Mouse (Mus musculus) heart, embryonic 13.5 days (tissue): ENCODE measurements around the gene Omt2b. TPM values are rescaled to one million over a fixed set of nuclear protein-coding genes. Genes with fewer than 3 reads are reported as not detected.
"Not testable (repeated sequence)": the region's sequence is repeated elsewhere in the genome, so short reads cannot be mapped to it uniquely, and the experiment has no call there.

Experiments
- ATAC-seq: fragments of 200-750 bp; cut with Nextera tagmentation; 2 replicates; pipeline ENCODE4 v1.8.0; 2017; ENCODE audit warnings: moderate TSS enrichment; ENCODE audit not compliant: insufficient number of reproducible peaks, low FRiP score, low TSS enrichment; ENCODE audit errors: extremely low read depth
- H3K27ac ChIP-seq: fragments of 300-500 bp; sonication (generic); replicated peaks from 2 replicates; pipeline ENCODE4 v1.5.1; 2015; ENCODE audit warnings: moderate library complexity, mild to moderate bottlenecking, inconsistent platforms
- H3K27me3 ChIP-seq: fragments of 300-500 bp; sonication (generic); replicated peaks from 2 replicates; pipeline ENCODE4 v1.6.1; 2015; ENCODE audit warnings: mild to moderate bottlenecking, inconsistent platforms
- H3K36me3 ChIP-seq: fragments of 300-500 bp; sonication (generic); 2 replicates; pipeline ENCODE4 v1.6.1; 2015; ENCODE audit warnings: mild to moderate bottlenecking, inconsistent platforms
- H3K4me1 ChIP-seq: fragments of 300-500 bp; sonication (generic); 2 replicates; pipeline ENCODE4 v1.6.1; 2015; ENCODE audit warnings: inconsistent platforms
- H3K4me2 ChIP-seq: fragments of 300-500 bp; sonication (generic); 2 replicates; pipeline ENCODE4 v1.6.1; 2015; ENCODE audit warnings: inconsistent platforms, mild to moderate bottlenecking, moderate library complexity
- H3K4me3 ChIP-seq: fragments of 300-500 bp; sonication (generic); 2 replicates; pipeline ENCODE4 v1.5.1; 2015; ENCODE audit warnings: moderate library complexity, mild to moderate bottlenecking, inconsistent platforms
- H3K9ac ChIP-seq: fragments of 300-500 bp; sonication (generic); 2 replicates; pipeline ENCODE4 v1.6.1; 2015; ENCODE audit warnings: inconsistent platforms, mild to moderate bottlenecking, moderate library complexity
- H3K9me3 ChIP-seq: fragments of 300-500 bp; sonication (generic); 2 replicates; pipeline ENCODE4 v1.6.1; 2016; ENCODE audit warnings: inconsistent platforms
- WGBS: fragments of 180-500 bp; shearing (Covaris S2); methylation state at CpG from one replicate; pipeline ENCODE4 v1.1.7; 2015; ENCODE audit warnings: mixed read lengths; 5-methylcytosine and 5-hydroxymethylcytosine counted together
- polyA plus RNA-seq: library from polyadenylated mRNA; unstranded; fragments of >200 nt; fragmentation: Nextera tagmentation; extraction: Ambion mirVana; gene quantifications from 2 replicates; pipeline ENCODE4 v1.2.1, GENCODE M21; 2015

Gene Omt2b
- polyA plus RNA-seq, 1 experiment from 2014 or later, result not detected

DNA sequence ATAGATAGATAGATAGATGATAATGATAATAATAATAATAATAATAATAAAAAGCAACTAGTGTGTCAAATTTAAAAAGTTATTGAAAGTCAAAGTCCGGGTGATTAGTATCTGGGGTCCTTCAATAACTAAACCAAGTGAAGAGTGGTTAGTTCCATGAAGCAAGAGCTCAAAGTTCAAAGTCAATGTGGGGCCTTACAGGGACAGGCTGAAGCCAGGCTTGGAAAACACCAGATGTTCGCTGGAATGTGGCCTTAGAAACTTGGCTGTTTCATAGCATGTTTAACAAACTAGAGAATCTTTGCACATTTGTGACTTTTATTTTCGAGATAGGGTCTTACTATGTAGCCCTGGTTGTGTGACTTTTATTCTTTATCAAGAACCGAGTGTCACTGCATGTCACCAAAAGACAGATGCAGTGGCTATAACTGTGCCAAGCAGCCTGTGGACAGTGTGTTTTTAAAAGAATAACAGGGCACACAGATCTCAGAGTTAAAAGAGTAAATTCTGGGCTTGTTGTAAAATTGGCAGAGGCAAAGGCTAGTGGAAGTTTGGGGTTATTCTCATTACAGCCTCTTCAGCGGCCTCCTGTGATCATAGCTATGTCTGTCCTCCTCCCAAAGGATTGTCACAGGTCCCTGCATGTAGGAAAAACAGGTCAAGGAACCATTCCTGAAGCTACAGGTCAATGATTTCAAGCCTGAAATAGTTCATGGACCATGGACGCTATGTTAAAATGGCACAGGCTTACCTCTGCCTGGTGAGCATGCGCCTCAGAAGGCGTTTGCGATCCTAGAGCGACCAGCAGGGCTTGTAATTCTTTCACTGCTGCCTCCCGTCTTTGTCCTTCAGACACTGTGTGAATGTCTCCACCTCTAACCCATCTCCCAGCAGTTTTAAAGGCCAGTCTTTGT is 27.5 kb downstream of the Omt2b start:
- H3K9me3 ChIP-seq, result no peaks in the 10 kb centered on the region
- H3K9ac ChIP-seq, result no peak overlapping the region
- no peak overlapping the region for H3K4me2 ChIP-seq
- no peak overlapping the region for H3K4me3 ChIP-seq
- no peaks in the 10 kb centered on the region for H3K36me3 ChIP-seq
- no peak for ATAC-seq
- no peaks in the 10 kb centered on the region for H3K27me3 ChIP-seq
- H3K4me1 ChIP-seq, result no peaks in the 10 kb centered on the region
- no peak overlapping the region for H3K27ac ChIP-seq
- 70% methylated on average over 11 of the region's 11 CpGs for WGBS

DNA sequence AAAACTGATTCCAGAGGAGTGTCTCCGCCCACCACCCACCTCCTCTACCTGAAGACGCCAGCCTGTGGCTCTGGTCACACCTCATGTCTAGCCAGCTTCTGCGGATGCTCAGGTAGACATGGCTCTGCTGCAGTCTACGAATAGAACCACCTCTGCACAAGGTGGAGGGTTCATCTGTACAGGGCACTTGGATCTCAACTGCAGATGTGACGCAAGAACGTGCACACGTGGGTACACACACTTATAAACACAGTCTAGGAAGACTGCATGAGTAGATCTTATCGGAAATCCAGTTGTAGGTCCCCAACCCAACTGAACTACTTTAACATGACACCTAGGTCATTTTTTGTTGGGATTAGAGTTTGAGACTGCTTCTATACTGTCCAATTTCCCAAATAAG is 28.2 kb downstream of the Omt2b start, which contains the start of gene Gsta2:
Gsta2 (minus strand) TSS at position 178 of the 400 bp plus-strand sequence.
- no peak within 1 kb of the TSS for H3K4me3 ChIP-seq
- no peaks in the 10 kb centered on the region for H3K9me3 ChIP-seq
- H3K27me3 ChIP-seq, result no peaks in the 10 kb centered on the region
- H3K36me3 ChIP-seq, result no peaks in the 10 kb centered on the region
- no peak within 1 kb of the TSS for H3K27ac ChIP-seq
- ATAC-seq, result no peak
- WGBS, result 82% methylated on average over 8 of the region's 8 CpGs
- H3K9ac ChIP-seq, result no peak within 1 kb of the TSS
- H3K4me1 ChIP-seq, result no peaks in the 10 kb centered on the region
- no peak within 1 kb of the TSS for H3K4me2 ChIP-seq

DNA sequence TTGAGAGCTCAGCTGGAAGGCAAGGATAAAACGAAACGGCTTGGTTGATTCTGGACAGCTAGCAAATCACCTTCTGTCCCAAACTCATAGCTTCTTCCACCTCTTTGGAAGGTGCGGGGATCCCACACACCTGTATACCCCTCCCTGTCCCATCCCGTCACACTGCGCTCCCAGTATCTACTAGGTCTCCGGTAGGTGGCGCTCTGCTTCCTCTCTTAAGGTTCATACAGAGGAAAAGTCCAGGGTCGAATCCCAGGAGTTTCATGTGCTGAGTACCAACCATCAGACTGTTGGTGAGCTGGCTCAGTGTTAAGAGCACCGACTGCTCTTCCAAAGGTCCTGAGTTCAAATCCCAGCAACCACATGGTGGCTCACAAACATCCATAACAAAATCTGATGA is 30.7 kb downstream of the Omt2b start:
- no peaks in the 10 kb centered on the region for H3K27me3 ChIP-seq
- no peak overlapping the region for H3K4me3 ChIP-seq
- no peak overlapping the region for H3K27ac ChIP-seq
- no peaks in the 10 kb centered on the region for H3K36me3 ChIP-seq
- H3K9me3 ChIP-seq, result no peaks in the 10 kb centered on the region
- no peak overlapping the region for H3K9ac ChIP-seq
- H3K4me1 ChIP-seq, result no peaks in the 10 kb centered on the region
- no peak overlapping the region for H3K4me2 ChIP-seq
- no peak for ATAC-seq
- WGBS, result 12% methylated on average over 9 of the region's 9 CpGs

DNA sequence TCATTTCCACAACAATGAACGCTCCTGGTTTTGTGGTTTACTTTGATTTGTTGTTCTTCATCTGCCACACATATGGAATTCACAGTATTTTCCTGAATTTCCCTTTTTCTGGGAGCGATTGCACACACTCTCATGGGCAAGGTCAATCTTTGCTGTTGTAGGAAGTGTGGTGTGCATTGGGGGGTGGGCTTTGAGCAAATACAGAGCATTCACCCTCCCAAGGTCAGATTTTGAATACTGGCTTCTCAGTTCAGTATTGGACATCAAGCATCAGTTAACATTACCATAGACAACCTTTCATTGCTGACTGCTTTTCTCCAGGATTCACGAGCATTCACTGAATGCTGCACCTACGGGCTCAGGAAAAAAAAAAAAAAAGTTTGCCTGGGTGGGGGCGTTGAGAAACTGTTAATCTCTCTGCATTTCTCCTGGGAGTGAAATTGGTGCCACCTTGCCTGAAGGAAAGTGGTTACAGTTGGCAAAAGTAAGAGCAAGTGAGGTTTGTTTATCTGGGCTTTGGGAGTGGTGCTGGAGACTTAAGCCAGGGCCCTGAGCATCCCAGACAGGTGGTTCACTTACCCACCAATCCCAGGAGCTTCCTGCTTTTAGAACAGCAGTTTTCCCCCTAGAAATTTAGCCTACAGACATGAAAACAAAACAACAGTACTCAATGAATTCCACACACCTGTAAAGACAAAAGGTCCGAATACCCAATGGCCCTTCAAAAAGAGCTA is 32.5 kb downstream of the Omt2b start:
- ATAC-seq, result no peak
- H3K9ac ChIP-seq, result no peak overlapping the region
- H3K4me3 ChIP-seq, result no peak overlapping the region
- WGBS, result 73% methylated on average over 6 of the region's 6 CpGs
- no peak overlapping the region for H3K27ac ChIP-seq
- H3K9me3 ChIP-seq, result no peaks in the 10 kb centered on the region
- no peak overlapping the region for H3K4me2 ChIP-seq
- no peaks in the 10 kb centered on the region for H3K36me3 ChIP-seq
- H3K4me1 ChIP-seq, result no peaks in the 10 kb centered on the region
- no peaks in the 10 kb centered on the region for H3K27me3 ChIP-seq

DNA sequence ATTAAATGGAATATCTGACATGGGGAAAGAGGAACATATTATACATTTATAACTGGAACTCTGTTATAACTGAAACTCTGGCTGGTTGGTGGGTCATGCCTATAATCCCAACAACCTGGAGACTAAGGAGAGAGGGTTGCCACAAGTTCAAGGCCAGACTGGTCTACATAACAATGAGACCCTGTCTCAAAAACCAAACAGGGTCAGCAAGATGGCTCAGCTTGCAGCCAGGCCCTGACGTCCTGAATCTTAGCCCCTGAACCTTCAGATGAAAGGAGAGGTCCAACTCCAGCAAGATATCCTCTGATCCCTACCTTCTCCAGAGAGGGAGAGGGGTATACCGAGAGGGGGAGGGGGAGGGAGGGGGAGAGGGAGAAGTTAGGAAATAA is 33.1 kb downstream of the Omt2b start:
- Histone ChIP-seq H3K36me3 (no peaks in the 10 kb centered on the region), H3K9ac (no peak overlapping the region), H3K9me3 (no peaks in the 10 kb centered on the region), H3K27ac (no peak overlapping the region), H3K4me3 (no peak overlapping the region), H3K4me2 (no peak overlapping the region), H3K27me3 (no peaks in the 10 kb centered on the region), H3K4me1 (no peaks in the 10 kb centered on the region)
- WGBS, result 34% methylated on average over 2 of the region's 2 CpGs
- no peak for ATAC-seq

DNA sequence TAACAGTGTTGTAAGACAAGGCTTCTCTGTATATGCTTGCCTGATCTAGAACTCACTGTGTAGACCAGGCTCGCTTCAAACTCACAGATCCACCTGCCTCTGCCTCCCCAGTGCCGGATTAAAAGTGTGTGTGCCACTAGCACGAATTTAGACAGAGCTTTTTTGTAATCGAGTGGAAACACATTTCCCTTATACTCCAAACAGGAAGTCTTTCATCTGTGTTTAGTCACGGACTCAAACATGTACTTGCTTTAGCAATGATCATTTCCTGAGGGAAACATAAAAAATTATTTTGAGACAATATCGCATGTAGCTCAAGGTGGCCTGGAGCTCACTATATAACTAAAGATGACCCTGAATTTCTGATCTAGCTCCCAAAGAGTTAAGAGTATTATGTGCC is 36.0 kb downstream of the Omt2b start:
- ATAC-seq, result no peak
- Histone ChIP-seq H3K9ac (no peak overlapping the region), H3K4me1 (no peaks in the 10 kb centered on the region), H3K27me3 (no peaks in the 10 kb centered on the region), H3K4me3 (no peak overlapping the region), H3K36me3 (no peaks in the 10 kb centered on the region), H3K9me3 (no peaks in the 10 kb centered on the region), H3K4me2 (no peak overlapping the region), H3K27ac (no peak overlapping the region)
- WGBS, result 64% methylated on average over 6 of the region's 6 CpGs

DNA sequence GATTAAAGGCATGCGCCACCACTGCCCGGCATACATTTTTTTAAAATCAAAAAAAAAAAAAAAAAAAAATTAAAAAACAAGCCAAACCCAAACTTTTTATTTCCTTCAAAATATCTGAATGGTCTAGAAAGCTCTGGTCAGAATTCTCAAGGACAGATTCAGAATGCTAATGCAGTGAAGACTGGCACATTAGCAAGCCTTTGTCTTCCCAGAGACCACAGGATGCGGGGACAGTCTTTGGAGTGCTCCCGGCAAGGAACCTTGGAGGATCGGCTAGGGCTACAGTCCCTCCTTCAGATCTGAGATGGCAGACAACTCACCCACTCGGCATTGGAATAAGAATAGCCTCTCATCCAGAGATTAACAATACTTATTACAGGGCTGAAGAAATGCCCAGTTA is 37.3 kb downstream of the Omt2b start:
- no peaks in the 10 kb centered on the region for H3K4me1 ChIP-seq
- H3K9ac ChIP-seq, result no peak overlapping the region
- no peaks in the 10 kb centered on the region for H3K36me3 ChIP-seq
- 80% methylated on average over 6 of the region's 6 CpGs for WGBS
- H3K9me3 ChIP-seq, result no peaks in the 10 kb centered on the region
- H3K27me3 ChIP-seq, result no peaks in the 10 kb centered on the region
- ATAC-seq, result no peak
- no peak overlapping the region for H3K4me2 ChIP-seq
- H3K4me3 ChIP-seq, result no peak overlapping the region
- H3K27ac ChIP-seq, result no peak overlapping the region

DNA sequence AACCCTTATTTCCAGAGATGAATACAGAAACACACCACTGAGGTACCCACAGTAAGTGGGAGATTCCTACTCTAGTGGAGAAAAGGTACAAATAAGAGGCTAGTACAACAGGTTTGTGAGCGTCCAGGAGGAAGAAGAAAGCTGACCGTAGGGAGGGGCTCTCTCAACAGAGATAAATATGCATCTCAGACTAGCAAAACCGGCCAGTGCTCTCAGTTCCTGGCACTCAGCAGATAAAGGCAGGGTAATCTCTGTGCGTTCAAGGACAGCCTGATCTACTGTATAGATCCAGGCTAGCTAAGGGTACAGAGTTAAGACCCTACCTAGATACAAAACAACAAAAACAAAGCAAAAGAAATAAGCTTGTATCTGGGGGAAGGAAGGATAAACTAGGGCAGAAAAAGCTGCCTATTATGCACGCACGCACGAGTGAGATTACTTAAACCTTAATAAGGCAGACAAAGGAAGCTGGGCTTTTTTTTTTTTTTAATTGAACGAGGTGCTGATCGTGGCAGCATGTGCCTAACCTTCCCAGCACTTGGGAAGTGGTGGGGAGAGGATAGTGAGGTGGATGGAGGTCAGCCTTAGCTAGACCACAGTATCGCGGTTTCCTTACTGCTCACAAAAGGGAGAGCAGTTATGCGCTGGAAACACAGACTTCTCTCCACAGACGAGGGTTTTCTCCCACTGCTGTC is 38.6 kb downstream of the Omt2b start:
- H3K36me3 ChIP-seq, result no peaks in the 10 kb centered on the region
- H3K27ac ChIP-seq, result no peak overlapping the region
- no peak overlapping the region for H3K4me2 ChIP-seq
- 60% methylated on average over 13 of the region's 13 CpGs for WGBS
- no peaks in the 10 kb centered on the region for H3K9me3 ChIP-seq
- no peak overlapping the region for H3K9ac ChIP-seq
- no peak overlapping the region for H3K4me3 ChIP-seq
- no peaks in the 10 kb centered on the region for H3K4me1 ChIP-seq
- ATAC-seq, result no peak
- no peaks in the 10 kb centered on the region for H3K27me3 ChIP-seq

DNA sequence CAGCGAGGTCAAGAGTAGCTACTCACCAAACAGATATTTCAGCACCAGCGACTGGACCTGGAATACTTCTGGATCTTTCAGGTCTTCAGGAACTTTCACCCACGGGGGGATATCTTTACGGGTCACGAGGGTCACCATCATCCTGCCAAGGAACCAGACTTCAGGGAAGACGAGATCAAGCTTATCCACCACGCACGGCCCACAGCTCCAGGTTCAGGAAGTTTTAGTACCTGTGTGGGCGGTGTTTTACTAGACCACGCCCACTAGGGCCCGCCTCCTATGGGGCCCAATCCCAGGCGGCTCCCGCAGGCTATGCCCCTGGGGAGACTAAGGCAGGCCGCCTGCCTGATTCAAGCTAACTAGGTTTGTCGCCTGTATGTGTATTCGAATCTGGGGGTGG is 40.6 kb downstream of the Omt2b start, which contains the start of gene Dppa5a:
Dppa5a (minus strand) TSS at position 219 of the 400 bp plus-strand sequence.
- ATAC-seq, H3K36me3 ChIP-seq, H3K9ac ChIP-seq, H3K27ac ChIP-seq, H3K9me3 ChIP-seq, H3K4me2 ChIP-seq, H3K27me3 ChIP-seq, H3K4me1 ChIP-seq, H3K4me3 ChIP-seq: not testable (repeated sequence)
- 80% methylated on average over 16 of the region's 16 CpGs for WGBS

DNA sequence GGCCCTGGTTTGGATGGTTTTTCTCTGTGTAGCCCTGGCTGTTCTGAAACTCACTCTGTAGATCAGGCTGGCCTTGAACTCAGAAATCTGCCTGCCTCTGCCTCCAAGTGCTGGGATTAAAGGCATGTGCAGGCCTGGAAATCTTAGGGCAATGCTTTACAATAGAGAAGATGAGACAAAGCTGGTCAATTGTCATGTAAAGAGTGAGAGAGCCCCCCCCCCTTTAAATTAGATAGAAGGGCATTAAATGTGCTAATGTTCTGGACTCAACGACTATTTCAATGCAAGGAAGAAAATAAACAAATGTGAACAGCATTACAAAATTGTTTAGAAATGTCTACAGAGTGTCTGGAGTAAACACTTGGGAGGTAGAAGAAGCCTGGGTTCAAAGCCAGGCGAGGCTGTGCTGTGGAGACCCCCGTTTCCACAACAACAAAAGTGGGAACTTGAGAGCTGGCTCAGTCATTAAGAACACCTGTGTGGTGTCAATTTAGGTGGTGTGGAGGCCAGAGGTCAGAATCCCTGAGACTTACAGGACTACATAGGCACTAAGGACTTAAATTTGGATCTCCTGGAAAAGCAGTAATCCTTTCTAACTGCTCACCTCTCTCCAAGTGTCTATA is 41.4 kb downstream of the Omt2b start:
- no peak overlapping the region for H3K4me3 ChIP-seq
- no peak for ATAC-seq
- no peak overlapping the region for H3K27ac ChIP-seq
- peaks cover 4% of the 10 kb centered on the region; the same call in 1 of the 2 replicates for H3K4me1 ChIP-seq
- no peak overlapping the region for H3K9ac ChIP-seq
- H3K27me3 ChIP-seq, result no peaks in the 10 kb centered on the region
- H3K4me2 ChIP-seq, result no peak overlapping the region
- H3K36me3 ChIP-seq, result no peaks in the 10 kb centered on the region
- H3K9me3 ChIP-seq, result no peaks in the 10 kb centered on the region
- WGBS, result 70% methylated on average over 3 of the region's 3 CpGs

DNA sequence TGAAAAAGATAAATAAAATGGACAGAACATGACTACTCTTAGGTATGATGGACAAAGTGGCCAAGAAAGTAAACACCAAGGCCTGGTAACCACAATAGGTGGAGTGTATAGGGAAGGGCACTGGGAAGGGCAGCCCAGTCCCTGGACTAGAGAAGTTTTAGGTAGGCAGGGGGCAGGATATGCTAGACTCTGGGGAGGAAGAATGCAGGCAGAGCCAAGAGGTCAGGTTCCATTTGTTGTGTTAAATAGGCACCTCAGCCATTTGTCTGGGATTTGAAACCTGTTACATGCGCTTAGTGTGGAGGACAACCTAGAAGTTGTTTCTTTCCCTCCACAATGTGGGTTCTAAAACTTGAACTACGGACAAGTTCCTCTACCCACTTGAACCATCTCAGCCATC is 42.0 kb downstream of the Omt2b start:
- Histone ChIP-seq H3K27ac (no peak overlapping the region), H3K4me3 (no peak overlapping the region), H3K27me3 (no peaks in the 10 kb centered on the region), H3K36me3 (no peaks in the 10 kb centered on the region), H3K4me2 (no peak overlapping the region), H3K9ac (no peak overlapping the region), H3K9me3 (no peaks in the 10 kb centered on the region), H3K4me1 (peaks cover 4% of the 10 kb centered on the region; the same call in 1 of the 2 replicates)
- 79% methylated on average over 2 of the region's 2 CpGs for WGBS
- ATAC-seq, result no peak
